Mouse (Mus musculus) G1E (cell line): ENCODE measurements around the gene Pilrb2.

Experiments used
- CTCF ChIP-seq: IDR thresholded peaks from 2 replicates; pipeline ENCODE4 v1.5.1; 2012; ENCODE audit warnings: low read depth, low read length, inconsistent platforms, mixed read lengths
- GATA1 ChIP-seq: IDR thresholded peaks from 2 replicates; pipeline ENCODE4 v1.6.1; 2012; ENCODE audit warnings: borderline replicate concordance, low read length, inconsistent platforms, mixed read lengths
- POLR2AphosphoS5 ChIP-seq: IDR thresholded peaks from 2 replicates; pipeline ENCODE4 v1.6.1; 2012; ENCODE audit warnings: low read depth, low read length, inconsistent platforms; ENCODE audit not compliant: insufficient replicate concordance

- TF ChIP-seq GATA1 (no peak), CTCF (no peak), POLR2AphosphoS5 (no peak)
These were observed 3.4 kb upstream of the Pilrb2 start for GRCm38 (mm10) chr5:137875054-137875453.
